Mouse (Mus musculus): ENCODE measurements around the gene Gm10184. TPM values are rescaled to one million over a fixed set of nuclear protein-coding genes. Genes with fewer than 3 reads are reported as not detected.
"Not testable (repeated sequence)": the region's sequence is repeated elsewhere in the genome, so short reads cannot be mapped to it uniquely, and the experiment has no call there.

Gene Gm10184
- 75.7 and 84.2 TPM in 2 replicates for polyA plus RNA-seq (2016; fragmentation: Nextera tagmentation; extraction: Ambion mirVana)

DNA sequence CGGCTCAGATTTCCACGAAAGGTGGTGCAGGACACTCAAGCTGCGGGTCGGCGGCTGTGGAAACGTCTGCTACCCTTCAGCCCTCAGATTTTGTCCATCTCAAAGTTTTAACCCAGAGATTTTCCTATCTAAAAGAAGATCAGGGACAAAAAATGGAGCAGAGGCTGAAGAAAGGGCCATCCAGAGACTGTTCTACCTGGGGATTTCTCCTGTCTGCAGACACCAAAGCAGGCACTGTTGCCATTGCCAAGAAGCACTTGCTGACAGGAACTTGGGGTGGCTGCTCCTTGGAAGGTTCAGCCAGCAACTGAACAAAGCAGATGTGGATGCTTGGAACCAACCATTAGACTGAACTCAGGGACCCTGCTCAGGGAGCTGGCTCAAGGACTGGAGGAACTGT is at the start of gene Gm10184:
Gene Gm10184 (minus strand): TSS at position 101 of the 400 bp plus-strand sequence.
- H3K9ac ChIP-seq (replicated peaks): no peak within 1 kb of the TSS
- no peak for ATAC-seq (ENCODE audit: low FRiP score, low read depth)
- no peaks in the 10 kb centered on the region for H3K27me3 ChIP-seq
- H3K27ac ChIP-seq (replicated peaks): no peak within 1 kb of the TSS
- WGBS: 90% methylated on average over 6 of the region's 6 CpGs
- no peak within 1 kb of the TSS for H3K4me3 ChIP-seq
- H3K4me2 ChIP-seq (replicated peaks): no peak within 1 kb of the TSS
- no peaks in the 10 kb centered on the region for H3K36me3 ChIP-seq
- no peaks in the 10 kb centered on the region for H3K4me1 ChIP-seq
- no peaks in the 10 kb centered on the region for H3K9me3 ChIP-seq

DNA sequence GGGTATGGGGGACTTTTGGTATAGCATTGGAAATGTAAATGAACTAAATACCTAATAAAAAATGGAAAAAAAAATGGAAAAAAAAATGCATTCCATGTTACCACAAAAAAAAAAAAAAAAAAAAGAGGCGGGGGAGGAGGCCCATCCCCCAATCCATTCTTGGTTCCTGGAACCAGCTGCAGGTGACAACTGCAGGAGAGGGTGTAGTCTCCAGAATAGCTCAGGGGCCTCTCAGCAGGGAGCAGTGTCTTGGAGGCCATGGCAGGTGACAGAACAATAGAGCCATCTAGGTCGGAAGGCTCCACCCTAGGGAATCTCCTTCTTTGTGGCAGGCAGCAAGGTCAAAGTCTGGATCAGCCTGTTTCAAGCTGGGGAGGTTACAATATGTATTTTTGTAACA is 23.7 kb upstream of the Gm10184 start:
- Histone ChIP-seq H3K9ac (replicated peaks) (no peak overlapping the region), H3K4me3 (no peak overlapping the region), H3K9me3 (no peaks in the 10 kb centered on the region), H3K27ac (replicated peaks) (no peak overlapping the region), H3K27me3 (no peaks in the 10 kb centered on the region), H3K4me1 (no peaks in the 10 kb centered on the region), H3K4me2 (replicated peaks) (no peak overlapping the region), H3K36me3 (no peaks in the 10 kb centered on the region)
- no peak for ATAC-seq (ENCODE audit: low FRiP score, low read depth)
- 54% methylated on average over 1 of the region's 2 CpGs for WGBS

DNA sequence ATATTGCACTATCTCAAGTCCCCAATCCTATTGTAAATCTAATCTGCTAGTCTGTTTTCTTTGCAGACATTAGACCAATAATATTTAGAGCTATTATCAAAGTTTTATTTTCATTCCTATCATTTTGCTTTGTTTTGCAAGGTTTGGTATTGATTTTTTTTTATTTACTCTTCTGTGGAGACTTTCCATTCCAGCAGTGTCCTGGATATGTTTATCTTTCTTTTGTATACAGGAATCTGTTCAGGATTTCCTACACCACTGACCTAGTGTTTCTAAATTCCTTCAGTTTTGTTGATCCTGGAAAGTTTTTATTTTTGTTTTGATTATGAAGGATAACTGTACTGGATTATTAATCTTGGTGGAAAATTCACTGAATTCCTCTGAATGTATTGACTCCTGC is 2.6 kb downstream of the Gm10184 start:
- H3K36me3 ChIP-seq: no peaks in the 10 kb centered on the region
- ATAC-seq (ENCODE audit: low FRiP score, low read depth): no peak
- H3K4me3 ChIP-seq: no peak overlapping the region
- no peak overlapping the region for H3K27ac ChIP-seq (replicated peaks)
- H3K9ac ChIP-seq (replicated peaks): no peak overlapping the region
- H3K9me3 ChIP-seq: no peaks in the 10 kb centered on the region
- H3K4me2 ChIP-seq (replicated peaks): no peak overlapping the region
- no peaks in the 10 kb centered on the region for H3K27me3 ChIP-seq
- no peaks in the 10 kb centered on the region for H3K4me1 ChIP-seq

- H3K36me3 ChIP-seq; H3K4me2 ChIP-seq (replicated peaks); H3K9me3 ChIP-seq; H3K27me3 ChIP-seq; H3K4me1 ChIP-seq; ATAC-seq (ENCODE audit: low FRiP score, low read depth); H3K4me3 ChIP-seq; H3K27ac ChIP-seq (replicated peaks); H3K9ac ChIP-seq (replicated peaks): not testable (repeated sequence)
- 79% methylated on average over 5 of the region's 5 CpGs for WGBS
Measured at GRCm38 (mm10) chr17:89904701-89905100, 5.5 kb downstream of the Gm10184 start.

- Histone ChIP-seq H3K27ac (replicated peaks) (no peak overlapping the region), H3K4me1 (no peaks in the 10 kb centered on the region)
- 92% methylated on average over 1 of the region's 1 CpGs for WGBS
Measured at GRCm38 (mm10) chr17:89902767-89903166, 7.5 kb downstream of the Gm10184 start.

DNA sequence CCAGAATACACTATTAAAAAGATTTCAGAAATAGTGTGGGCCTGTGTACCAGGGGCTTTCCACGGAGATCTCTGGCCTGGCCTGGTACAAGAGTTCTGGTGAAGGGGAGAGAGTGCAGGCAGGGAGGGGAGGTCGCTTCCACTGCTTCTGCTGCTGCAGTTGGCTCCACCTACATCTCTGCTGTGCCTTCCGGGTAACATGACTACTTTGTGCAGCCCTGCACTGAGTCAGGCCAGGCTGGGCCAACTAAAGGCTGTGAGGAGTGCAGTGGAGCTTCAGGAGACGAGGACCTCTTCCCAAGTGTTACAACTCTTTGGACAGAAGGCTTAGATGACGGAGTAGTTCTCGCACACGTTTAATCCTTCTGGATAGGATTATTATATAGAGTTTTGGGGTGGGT is 9.6 kb downstream of the Gm10184 start:
- H3K27ac ChIP-seq (replicated peaks): no peak overlapping the region
- H3K4me1 ChIP-seq: no peaks in the 10 kb centered on the region
- no peak overlapping the region for H3K4me2 ChIP-seq (replicated peaks)
- H3K9ac ChIP-seq (replicated peaks): no peak overlapping the region
- WGBS: 67% methylated on average over 7 of the region's 7 CpGs
- H3K4me3 ChIP-seq: no peak overlapping the region
- no peaks in the 10 kb centered on the region for H3K36me3 ChIP-seq
- H3K27me3 ChIP-seq: no peaks in the 10 kb centered on the region
- no peaks in the 10 kb centered on the region for H3K9me3 ChIP-seq
- no peak for ATAC-seq (ENCODE audit: low FRiP score, low read depth)

More at GRCm38 (mm10) chr17:89902767-89903166, 7.5 kb downstream of the Gm10184 start:
- H3K36me3 ChIP-seq: no peaks in the 10 kb centered on the region
- H3K9ac ChIP-seq (replicated peaks): no peak overlapping the region
- no peak overlapping the region for H3K4me2 ChIP-seq (replicated peaks)
- no peaks in the 10 kb centered on the region for H3K27me3 ChIP-seq
- no peak overlapping the region for H3K4me3 ChIP-seq
- ATAC-seq (ENCODE audit: low FRiP score, low read depth): no peak
- H3K9me3 ChIP-seq: no peaks in the 10 kb centered on the region

GRCm38 (mm10) chr17:89899813-89900212 is 10.4 kb downstream of the Gm10184 start:
- no peaks in the 10 kb centered on the region for H3K9me3 ChIP-seq
- ATAC-seq (ENCODE audit: low FRiP score, low read depth): no peak
- H3K36me3 ChIP-seq: no peaks in the 10 kb centered on the region
- 85% methylated on average over 3 of the region's 3 CpGs for whole genome bisulfite sequencing
- H3K27ac ChIP-seq (replicated peaks): no peak overlapping the region
- H3K4me3 ChIP-seq: no peak overlapping the region
- no peak overlapping the region for H3K4me2 ChIP-seq (replicated peaks)
- no peak overlapping the region for H3K9ac ChIP-seq (replicated peaks)
- no peaks in the 10 kb centered on the region for H3K4me1 ChIP-seq
- no peaks in the 10 kb centered on the region for H3K27me3 ChIP-seq

DNA sequence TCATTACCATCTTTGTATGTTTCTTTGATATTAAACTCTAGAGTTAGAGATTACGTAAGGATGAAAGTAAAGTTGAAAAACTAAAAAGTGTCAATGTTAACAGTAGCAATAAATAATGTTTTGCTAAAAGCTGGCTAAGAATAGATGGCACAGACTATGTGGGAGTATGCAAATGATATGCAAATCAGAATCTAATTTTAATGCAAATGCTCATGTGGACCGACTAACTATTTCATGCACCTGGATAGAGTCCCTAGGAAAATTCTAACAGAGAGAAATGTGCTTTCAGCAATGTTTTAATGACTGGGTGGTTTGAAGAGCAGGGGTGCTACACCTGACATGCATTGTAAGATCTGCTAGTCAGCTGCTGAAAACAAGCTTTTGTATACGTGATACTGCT is 45.3 kb downstream of the Gm10184 start:
- H3K4me3 ChIP-seq: no peak overlapping the region
- no peak overlapping the region for H3K4me2 ChIP-seq (replicated peaks)
- no peak overlapping the region for H3K9ac ChIP-seq (replicated peaks)
- H3K36me3 ChIP-seq: no peaks in the 10 kb centered on the region
- H3K9me3 ChIP-seq: no peaks in the 10 kb centered on the region
- 79% methylated on average over 3 of the region's 3 CpGs for WGBS
- H3K27ac ChIP-seq (replicated peaks): no peak overlapping the region
- H3K27me3 ChIP-seq: no peaks in the 10 kb centered on the region
- no peaks in the 10 kb centered on the region for H3K4me1 ChIP-seq
- ATAC-seq (ENCODE audit: low FRiP score, low read depth): 0 out of 2 replicates have a peak, but pooled peaks have one; percentile 34

All from midbrain, embryonic 12.5 days (tissue).